Mouse (Mus musculus): ENCODE data around the gene Mtmr12.

Gene Mtmr12

GRCm38 (mm10) chr15:12279816-12280215, 75.0 kb downstream of the Mtmr12 start:
- no peak for DNase-seq (ENCODE audit: low spot score)

GRCm38 (mm10) chr15:12284794-12285534, 80.1 kb downstream of the Mtmr12 start:
- DNase-seq (ENCODE audit: low spot score), result no peak

- DNase-seq (ENCODE audit: low spot score), result no peak
Observed at GRCm38 (mm10) chr15:12285535-12285809, 80.6 kb downstream of the Mtmr12 start.

- DNase-seq (ENCODE audit: low spot score), result no peak
Observed at GRCm38 (mm10) chr15:12290330-12290729, 85.5 kb downstream of the Mtmr12 start.

- no peak for DNase-seq (ENCODE audit: low spot score)
Observed at GRCm38 (mm10) chr15:12291757-12292156, 86.9 kb downstream of the Mtmr12 start.

GRCm38 (mm10) chr15:12296228-12296627, 91.4 kb downstream of the Mtmr12 start:
- no peak for DNase-seq (ENCODE audit: low spot score)

GRCm38 (mm10) chr15:12298231-12298737, 93.5 kb downstream of the Mtmr12 start:
- no peak for DNase-seq (ENCODE audit: low spot score)

- DNase-seq (ENCODE audit: low spot score), result no peak
Observed at GRCm38 (mm10) chr15:12301771-12302170, 96.9 kb downstream of the Mtmr12 start.

- DNase-seq (ENCODE audit: low spot score), result no peak
Observed at GRCm38 (mm10) chr15:12306188-12307071, 101.6 kb downstream of the Mtmr12 start.

GRCm38 (mm10) chr15:12307114-12307513, 102.3 kb downstream of the Mtmr12 start:
- DNase-seq (ENCODE audit: low spot score), result no peak

- no peak for DNase-seq (ENCODE audit: low spot score)
Observed at GRCm38 (mm10) chr15:12308539-12308938, 103.7 kb downstream of the Mtmr12 start.

GRCm38 (mm10) chr15:12310676-12311075, 105.8 kb downstream of the Mtmr12 start:
- DNase-seq (ENCODE audit: low spot score), result no peak

- DNase-seq (ENCODE audit: low spot score), result no peak
Observed at GRCm38 (mm10) chr15:12311465-12311864, 106.6 kb downstream of the Mtmr12 start.

GRCm38 (mm10) chr15:12313255-12313654, 108.4 kb downstream of the Mtmr12 start:
- DNase-seq (ENCODE audit: low spot score), result no peak

GRCm38 (mm10) chr15:12314584-12314983, 109.8 kb downstream of the Mtmr12 start:
- DNase-seq (ENCODE audit: low spot score), result no peak

- no peak for DNase-seq (ENCODE audit: low spot score)
Observed at GRCm38 (mm10) chr15:12315996-12316395, 111.2 kb downstream of the Mtmr12 start.

- DNase-seq (ENCODE audit: low spot score), result no peak
Observed at GRCm38 (mm10) chr15:12317290-12317689, 112.5 kb downstream of the Mtmr12 start.

- no peak for DNase-seq (ENCODE audit: low spot score)
Observed at GRCm38 (mm10) chr15:12318451-12318850, 113.6 kb downstream of the Mtmr12 start.

GRCm38 (mm10) chr15:12319889-12320288, 115.1 kb downstream of the Mtmr12 start:
- DNase-seq (ENCODE audit: low spot score), result no peak

- no peak for DNase-seq (ENCODE audit: low spot score)
Observed at GRCm38 (mm10) chr15:12320441-12321090, 115.7 kb downstream of the Mtmr12 start.

- peak; percentile 92 for DNase-seq (ENCODE audit: low spot score)
Observed at GRCm38 (mm10) chr15:12321091-12321787, 116.4 kb downstream of the Mtmr12 start, which contains the start of gene Golph3. Gene Golph3, plus strand, starts transcription at chr15:12321450.
